Mouse (Mus musculus): ENCODE results near the gene Clpb. TPM values are rescaled to one million over a fixed set of nuclear protein-coding genes. Genes with fewer than 3 reads are reported as not detected.

Clpb gene
- total RNA-seq, 2 experiments from 2014 or later: 59.7 to 62.6 TPM

DNA sequence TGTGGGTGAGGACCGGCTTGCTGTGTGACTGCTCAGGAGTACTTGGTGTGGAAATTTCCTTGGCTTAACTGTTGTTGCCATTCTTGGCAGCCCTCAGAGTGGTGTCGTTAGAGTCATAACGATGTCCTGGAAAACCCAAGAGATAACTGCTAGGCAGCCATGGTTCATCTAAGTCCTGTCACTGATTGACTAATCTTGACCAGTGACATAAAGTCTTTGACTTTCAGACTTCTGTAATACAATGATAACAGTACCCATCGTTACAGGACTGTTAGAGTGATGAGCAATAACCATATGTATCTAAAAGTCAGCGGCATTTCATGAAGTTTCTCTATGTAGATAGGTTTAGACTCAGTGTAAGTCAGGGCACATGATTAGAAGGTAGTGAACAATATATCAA, 46.8 kb downstream of the Clpb start:
- intact Hi-C loops (cut with DNase I): no loop called here

DNA sequence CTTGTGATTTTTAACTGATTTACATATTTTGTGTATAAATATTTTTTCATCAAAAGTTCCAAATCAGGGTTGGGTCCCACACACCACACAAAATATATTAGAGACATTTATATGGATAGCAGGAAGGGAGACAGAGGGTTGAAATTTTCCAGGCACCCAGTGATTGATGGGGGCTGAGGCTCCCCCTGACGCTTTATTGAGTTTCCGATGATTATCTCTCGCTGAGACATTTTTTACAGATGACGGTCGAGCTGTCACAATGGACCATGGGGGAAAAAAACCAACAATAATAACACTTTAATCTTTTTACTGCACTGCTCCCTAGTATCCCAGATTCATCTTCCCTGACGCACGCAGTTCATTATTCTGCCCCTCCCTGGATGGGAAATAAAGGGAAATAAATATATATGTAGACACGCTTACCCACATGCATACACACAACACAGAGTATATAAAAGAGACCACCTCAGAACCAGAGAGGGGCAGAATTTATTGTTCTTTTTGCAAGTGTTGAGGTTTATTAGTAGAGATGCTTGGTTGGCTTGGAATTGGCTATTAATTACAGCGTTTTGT, 50.5 kb downstream of the Clpb start:
- intact Hi-C loops (cut with DNase I): no loop called here
- DNase-seq (ENCODE audit: low spot score): no peak

More for the DNA sequence above, 46.8 kb downstream of the Clpb start:
- no peak for DNase-seq (ENCODE audit: low spot score)

DNA sequence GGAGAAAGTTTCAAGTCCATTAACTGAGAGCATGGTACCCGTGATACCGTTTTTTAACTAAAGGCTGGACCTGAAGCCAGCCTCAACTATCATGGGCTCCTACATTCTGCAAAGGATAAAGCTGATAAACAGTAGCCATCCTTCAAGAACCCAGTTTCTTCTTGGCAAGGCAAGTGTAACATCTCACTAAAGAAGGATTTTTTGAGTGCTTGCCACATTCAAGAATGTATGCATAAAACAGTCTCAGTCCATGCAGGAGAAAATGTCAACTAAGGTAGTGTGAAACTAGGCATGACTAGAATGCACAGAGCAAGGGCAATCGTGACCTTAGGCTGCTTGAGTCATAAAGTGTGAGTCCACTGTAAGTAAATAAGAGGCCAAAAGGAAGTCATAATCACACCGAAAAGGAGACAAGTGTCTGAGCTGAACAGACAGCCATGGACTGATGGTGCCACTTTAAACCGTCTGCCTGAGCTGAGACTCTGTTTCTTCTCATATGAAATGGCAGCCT, 51.7 kb downstream of the Clpb start:
- intact Hi-C loops (cut with DNase I): no loop called here
- no peak for DNase-seq (ENCODE audit: low spot score)

DNA sequence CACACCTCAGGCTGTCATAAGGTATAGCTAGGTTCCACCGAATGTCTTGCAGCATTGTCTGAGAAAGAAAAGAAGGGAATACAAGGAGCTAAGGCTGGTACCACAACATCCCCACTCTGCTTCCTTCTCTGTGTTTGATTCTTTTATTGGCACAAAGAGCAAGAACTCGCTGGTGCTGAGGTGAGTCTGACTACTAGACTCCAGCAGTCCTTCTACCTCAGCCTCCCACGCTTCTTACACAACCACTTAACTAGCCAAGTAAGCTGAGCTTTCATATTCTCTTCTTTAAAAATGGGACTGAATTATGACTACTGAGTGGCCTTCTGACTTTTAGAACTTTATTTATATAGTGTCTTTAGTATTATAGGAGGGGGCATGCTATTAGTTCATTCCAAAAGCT, 56.9 kb downstream of the Clpb start:
- DNase-seq (ENCODE audit: low spot score): no peak
- intact Hi-C loops (cut with DNase I): no loop called here

DNA sequence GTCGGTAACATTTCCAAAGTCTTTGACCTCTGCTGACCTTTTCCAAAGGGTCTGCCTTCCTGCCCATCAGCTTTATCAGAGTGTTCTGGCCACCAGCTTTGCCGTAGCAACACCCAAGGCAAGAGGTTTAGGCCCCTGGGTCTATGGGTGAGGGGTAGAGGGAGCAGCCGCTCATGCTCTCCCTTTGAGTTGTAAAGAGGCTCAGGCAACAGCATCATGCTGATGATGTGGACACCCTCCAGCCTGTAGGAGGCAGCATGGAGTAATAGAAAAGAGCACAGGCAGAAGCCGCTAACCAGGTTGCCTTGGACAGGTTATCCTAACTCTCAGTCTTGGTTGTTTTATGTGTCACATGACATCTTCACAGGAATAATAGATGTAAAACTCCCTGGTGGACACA, 61.6 kb downstream of the Clpb start:
- no peak for DNase-seq (ENCODE audit: low spot score)
- intact Hi-C loops (cut with DNase I): no loop called here

DNA sequence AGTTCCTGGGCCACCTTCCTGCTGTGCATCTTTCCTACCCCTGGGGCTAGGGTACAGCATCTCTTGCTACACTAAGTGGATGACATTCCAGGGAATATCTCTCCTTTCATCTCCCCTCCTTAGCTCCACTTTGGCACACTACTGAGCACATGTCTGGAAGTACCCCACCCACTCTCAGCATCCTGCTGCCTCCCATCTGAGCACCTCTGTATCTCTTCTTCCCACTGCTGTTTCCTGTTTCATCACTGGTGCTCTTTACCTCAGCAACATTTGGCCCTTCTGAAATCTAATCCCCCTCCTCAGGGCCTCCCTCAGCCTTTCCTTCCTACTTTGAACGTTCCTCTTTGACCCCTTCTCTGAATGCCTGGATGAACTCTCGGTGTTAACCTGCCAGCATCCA, 63.5 kb downstream of the Clpb start:
- intact Hi-C loops (cut with DNase I): no loop called here
- no peak for DNase-seq (ENCODE audit: low spot score)

DNA sequence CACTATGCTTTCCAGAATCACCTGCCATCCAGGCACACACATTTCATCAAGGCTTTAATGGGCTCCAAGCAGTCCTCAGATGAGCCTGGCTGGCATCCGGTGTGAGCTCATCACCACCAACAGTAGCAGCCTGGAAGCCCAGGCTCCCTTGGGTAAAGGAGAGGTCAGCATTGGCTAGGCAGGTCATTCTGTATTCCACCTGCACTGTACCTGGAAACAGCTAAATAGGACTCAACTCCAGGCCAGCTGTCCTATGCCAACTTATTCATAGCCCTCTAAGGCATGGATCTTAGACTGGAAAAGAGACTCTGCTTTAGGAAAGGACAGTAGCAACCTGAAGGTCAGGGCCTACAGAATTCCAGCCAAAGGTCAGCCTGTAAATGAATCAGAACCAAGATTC, 68.7 kb downstream of the Clpb start:
- intact Hi-C loops (cut with DNase I): loop anchor here (5.0 kb wide), 1 partner anchor 45 kb away; no protein-coding TSS in a partner anchor

DNA sequence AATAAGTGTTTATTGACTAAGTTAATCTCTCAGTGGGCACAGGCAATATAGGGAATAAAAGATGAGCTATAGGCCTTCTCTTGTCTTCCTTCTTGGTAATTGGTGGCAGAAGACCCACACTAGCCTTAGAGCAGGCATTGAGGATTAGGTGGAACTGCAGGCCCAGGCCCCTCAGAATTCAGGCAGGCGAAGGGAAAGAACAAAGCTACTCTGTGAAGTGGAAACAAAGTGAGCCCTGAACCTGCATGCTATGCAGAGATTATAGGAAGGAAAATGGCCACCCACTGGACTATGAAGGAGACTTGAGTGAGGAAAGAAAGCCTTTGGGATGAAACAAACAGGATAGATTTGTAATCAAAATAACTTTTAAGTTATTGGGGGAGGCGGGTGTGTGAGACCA, 69.6 kb downstream of the Clpb start:
- no peak for DNase-seq (ENCODE audit: low spot score)
- intact Hi-C loops (cut with DNase I): loop anchor here (5.0 kb wide), 1 partner anchor 46 kb away; no protein-coding TSS in a partner anchor

More for the DNA sequence above, 68.7 kb downstream of the Clpb start:
- DNase-seq (ENCODE audit: low spot score): no peak

DNA sequence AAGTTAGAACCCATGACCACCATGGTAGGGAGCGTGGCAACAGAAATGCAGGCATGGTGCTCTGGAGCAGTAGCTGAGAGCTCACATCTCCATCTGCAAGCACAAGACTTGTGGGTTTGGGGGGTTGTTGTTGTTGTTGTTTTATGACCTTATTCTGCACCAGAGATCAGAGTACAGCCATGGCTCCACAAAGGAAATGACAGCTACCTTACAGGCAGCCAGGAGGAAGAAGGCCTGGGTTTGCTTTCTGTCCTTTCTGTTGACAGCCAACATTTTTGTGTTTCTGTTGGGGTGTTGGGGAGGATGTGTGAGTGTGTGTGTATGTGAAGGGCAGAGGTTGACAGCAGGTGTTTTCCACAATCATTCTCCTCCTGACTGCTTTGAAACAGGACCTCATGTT, 71.9 kb downstream of the Clpb start:
- intact Hi-C loops (cut with DNase I): no loop called here
- DNase-seq (ENCODE audit: low spot score): no peak

DNA sequence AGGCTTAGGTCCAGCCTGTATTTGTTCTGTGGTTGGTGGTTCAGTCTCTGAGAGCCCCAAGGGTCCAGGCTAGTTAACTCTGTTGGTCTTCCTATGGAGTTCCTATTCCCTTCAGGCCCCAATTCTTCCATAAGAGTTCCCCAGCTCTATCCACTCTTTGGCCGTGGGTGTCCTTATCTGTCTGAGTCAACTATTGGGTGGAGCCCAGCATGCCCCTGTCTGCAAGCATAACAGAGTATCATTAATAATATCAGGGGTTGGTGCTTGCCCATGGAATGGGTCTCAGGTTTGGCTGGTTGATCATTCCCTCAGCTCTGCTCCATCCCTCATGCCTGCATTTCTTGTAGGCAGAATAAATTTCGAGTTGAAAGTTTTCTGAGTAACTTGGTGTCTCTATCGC, 74.3 kb downstream of the Clpb start:
- intact Hi-C loops (cut with DNase I): no loop called here
- no peak for DNase-seq (ENCODE audit: low spot score)

DNA sequence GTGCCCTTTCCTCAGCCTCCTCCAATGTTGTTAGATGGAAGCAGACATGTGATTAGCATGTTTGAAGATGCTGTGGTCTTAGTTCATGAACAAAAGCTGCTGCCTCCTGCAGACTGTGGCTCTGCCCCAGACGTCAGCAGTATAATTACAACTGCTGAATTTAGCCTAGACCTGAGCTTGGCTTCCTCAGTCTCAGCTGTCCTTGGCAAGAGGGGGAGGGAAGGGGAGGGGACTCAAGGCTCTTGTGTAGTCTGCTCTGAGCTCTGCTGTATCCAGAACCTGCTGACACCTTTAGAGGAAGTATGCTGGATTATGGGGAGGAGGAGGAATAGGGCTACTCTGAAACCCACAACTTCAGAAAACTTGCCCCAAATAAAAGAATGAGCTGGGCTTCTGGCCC, 76.2 kb downstream of the Clpb start:
- no peak for DNase-seq (ENCODE audit: low spot score)
- intact Hi-C loops (cut with DNase I): no loop called here

DNA sequence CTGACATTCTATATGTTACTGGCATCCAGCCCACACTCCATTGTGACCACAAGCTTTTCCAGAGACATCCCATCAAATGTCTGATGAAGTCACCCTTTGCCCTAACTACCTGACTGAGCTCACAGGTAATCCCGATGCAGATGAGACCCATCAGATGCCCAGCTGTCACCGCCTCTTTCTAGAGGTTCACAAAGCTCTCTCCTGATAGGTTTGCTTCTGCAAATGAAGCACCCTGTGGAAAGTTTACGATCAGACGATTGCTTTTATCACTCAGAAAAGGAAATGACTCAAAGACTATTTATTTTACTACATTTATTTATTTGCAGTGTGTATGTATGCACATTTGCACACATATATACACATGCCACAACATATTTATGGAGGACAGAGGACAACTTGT, 80.1 kb downstream of the Clpb start:
- intact Hi-C loops (cut with DNase I): no loop called here
- no peak for DNase-seq (ENCODE audit: low spot score)

DNA sequence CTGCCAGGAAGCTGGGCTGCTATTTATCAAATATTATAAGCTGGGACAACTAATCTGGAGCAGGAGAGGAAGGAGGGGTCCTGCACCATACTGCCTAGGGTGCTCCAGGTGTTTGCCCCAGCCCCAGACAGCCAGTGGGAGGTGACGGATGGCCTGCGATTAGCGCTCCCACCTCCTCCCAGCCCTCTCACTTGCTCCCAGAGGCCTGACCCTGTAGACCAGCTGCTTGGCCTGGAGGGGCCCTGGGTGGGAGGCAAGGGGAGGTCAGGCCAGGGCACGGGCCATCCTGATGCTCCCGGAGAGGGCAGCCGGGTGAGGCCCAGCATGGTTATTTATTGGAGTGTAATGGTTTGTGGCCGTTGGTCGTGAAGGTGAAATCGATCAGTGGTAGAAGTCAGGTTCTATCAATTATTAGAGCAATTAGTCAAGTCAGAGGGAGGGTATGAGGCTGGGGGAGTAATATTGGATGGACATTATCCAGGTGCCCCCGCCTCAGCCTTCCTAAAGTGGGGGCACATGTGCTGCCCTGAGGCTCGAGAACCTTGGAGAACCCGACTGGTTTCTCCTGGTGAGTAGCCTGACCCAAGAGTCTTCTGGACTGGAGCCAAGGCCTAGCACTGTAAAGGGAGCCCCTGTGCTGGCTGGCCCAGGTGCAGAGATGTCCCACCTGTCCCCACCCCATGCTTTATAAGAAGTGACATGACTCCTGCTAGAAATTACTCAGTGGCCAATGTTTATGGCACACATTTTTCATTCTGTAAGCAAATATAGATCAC, 83.3 kb downstream of the Clpb start:
- no peak for DNase-seq (ENCODE audit: low spot score)
- intact Hi-C loops (cut with DNase I): no loop called here

DNA sequence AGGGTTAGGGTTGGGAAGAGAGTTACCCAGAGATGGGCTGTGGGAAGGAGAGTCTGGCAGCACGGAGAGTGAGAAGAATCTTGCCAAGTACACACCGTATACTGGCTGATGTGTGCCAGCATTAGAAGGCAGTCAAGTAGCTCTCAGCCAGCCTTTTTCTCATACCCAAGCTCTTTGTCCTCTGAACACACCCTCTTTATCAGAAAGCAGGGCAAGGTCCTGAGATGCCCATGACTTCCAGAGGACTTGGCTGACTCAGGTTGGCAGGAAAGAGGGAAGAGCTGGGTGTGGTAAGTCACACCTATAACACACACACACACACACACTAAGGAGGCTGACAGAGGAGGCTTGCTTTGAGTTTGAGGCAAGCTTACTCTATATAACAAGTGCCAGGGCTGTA, 86.8 kb downstream of the Clpb start:
- no peak for DNase-seq (ENCODE audit: low spot score)
- intact Hi-C loops (cut with DNase I): no loop called here

DNA sequence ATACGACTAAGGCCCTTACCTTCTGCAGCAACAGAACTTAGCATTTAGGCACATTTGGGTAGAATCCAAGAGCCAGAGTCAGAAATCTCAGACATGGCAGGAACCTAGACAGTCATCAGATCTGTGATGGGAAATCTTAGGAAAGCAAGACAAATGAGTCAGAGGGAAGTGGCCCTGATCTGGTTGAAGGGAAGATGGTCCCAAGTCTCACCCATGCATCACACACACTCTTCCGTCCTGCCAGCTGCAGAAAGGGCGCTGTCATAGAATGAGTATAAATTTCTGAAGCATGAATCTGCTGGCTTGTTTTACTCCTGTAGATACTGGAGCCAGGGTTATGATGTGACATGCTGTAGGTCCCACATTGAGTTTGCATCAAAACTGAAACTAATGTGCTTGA, 88.9 kb downstream of the Clpb start:
- intact Hi-C loops (cut with DNase I): no loop called here

DNA sequence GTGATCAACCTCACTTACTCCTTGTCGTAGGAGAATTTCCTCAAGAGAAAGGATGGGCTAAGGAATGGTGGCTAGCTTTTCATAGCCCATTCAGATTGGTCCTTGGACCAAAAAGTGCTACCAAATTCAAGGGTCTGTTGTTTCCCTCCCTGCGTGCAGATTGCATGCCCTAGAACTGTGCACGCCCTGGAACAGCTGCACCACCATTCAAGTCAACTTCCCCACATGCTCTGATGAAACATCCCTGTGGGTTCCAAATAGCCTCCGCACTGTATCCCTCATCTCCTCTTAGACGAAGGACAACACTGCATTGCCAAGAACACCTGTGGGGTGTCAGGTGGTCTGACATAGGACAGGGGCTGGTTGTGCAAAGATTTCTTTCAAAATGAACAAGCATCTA, 90.1 kb downstream of the Clpb start:
- no peak for DNase-seq (ENCODE audit: low spot score)
- intact Hi-C loops (cut with DNase I): no loop called here

More for the DNA sequence above, 88.9 kb downstream of the Clpb start:
- DNase-seq (ENCODE audit: low spot score): no peak

DNA sequence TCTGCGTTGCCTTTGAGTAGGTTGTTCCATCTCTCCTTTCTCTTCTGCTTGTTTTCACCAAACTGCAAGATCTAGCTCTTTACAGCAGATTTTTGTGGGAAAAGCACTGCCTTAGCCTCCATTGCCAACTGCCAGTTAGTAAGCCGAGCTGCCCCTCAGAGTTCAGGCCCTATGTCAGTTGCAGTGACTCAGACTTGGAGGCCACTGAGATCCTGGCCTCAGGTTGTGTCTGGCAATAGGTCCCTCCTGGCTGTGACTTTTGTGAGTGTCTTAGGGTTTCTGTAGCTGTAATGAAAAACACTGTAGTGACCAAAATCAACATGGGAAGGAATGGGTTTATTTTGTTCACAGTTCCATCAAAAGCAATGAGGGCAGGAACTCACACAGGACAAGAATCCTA, 91.0 kb downstream of the Clpb start:
- no peak for DNase-seq (ENCODE audit: low spot score)
- intact Hi-C loops (cut with DNase I): no loop called here

DNA sequence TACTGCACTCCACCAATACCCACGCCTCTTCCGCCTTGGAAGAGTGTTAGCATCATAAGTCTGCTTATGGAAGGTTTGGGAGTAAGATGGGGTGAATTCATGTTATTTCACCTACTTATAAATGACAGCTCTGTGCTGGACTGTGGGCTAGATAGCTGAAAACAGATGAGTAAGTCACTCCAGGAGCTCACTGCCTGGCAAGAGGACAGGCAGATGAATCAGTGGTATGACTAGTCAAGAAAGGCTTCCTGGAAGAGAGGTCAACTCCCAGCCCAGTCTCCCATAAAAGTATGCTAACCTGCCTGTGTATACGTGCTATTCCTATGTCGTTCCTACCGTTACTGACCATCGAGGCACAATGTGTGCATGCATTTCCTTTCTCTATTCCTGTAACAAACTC, 91.9 kb downstream of the Clpb start:
- intact Hi-C loops (cut with DNase I): no loop called here
- no peak for DNase-seq (ENCODE audit: low spot score)

DNA sequence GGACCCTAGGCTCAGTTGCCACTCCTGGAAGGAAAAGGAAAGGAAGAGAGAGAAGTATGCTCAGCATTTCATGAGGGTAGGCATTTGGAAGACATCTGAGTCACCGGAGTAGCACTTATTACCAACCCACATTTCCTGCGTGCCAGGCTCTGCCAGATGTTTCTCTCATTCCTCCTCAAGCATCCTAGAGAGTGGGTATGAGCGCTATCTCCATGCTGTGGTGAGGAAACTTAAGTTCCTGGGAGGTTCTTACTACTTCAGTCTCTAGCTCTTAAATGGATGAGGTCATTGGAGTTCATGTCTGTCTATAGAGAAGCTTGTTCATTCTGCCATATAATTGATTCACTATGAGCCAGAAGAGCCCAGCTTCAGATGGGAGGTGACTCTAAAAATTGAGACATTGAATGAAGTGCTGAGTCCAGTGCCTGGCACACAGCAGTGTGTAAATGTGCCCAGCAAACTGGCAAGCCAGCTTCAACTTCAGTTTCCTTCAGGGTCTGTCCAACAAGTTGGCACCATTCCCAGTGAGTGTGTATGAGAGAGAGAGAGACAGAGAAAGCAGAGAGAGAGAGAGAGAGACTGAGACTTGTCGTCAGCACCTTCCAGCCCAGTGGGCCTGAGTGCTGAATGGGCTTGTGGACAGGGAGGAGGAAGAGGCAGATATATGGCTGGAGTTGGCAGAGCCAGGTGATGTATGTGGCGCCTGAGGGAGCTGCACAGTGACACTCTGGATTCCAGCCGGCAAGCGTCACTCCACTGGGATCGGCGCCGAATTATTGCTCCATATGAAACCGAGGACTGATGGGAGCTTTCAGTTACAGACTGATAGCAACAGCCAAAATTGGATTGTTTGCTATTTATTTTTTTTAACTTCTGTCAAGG, 98.7 kb downstream of the Clpb start:
- DNase-seq (ENCODE audit: low spot score): no peak

DNA sequence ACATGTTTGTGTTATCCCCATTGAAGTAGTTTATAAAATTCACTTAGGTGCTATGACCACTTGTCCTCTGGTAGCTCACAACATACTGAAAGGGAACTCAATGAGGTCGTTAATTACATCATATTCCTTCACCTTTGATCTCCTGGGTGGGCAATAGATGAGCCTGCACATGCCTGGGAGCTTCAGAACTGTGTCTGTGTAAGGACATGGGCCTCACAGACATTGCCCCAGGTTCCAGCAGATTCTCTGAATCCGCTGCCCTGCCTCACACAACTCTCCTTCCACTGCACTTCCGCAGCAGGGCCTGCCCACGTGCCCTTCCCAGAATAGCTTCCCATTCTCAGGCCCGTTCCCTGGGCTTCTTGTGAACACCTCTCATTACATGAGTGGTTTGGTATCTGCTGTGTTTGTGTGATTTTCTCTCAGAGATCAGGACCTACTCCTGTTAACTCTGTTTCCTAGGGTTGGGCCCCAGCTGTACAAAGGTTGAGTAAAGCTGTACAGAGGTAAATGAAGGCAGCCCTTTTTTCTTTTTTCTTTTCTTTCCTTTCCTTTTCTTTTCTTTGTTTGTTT, 104.0 kb downstream of the Clpb start:
- intact Hi-C loops (cut with DNase I): no loop called here
- DNase-seq (ENCODE audit: low spot score): no peak

More for the DNA sequence above, 98.7 kb downstream of the Clpb start:
- intact Hi-C loops (cut with DNase I): no loop called here

Measured in heart, postnatal 25 days (tissue).